Mouse (Mus musculus) heart, adult 2 months (tissue): Measurements from ENCODE around the gene Gzmk.

Experiments used
- CTCF ChIP-seq: fragments of 200-600 bp; IDR thresholded peaks from 2 replicates; pipeline ENCODE4 v1.8.1; 2022; ENCODE audit warnings: antibody characterized with exemption, mild to moderate bottlenecking, moderate library complexity
- EP300 ChIP-seq: fragments of 200-500 bp; IDR thresholded peaks from 2 replicates; pipeline ENCODE4 v1.6.1; 2011; ENCODE audit warnings: low read depth, low read length, control low read depth; ENCODE audit not compliant: insufficient read depth

GRCm38 (mm10) chr13:113227076-113227475 is 1.4 kb upstream of the Gzmk start:
- no peak for TF ChIP-seq EP300
- TF ChIP-seq CTCF: no peak
